ENCODE assay signal across 7 mouse cellular contexts in the genomic region with DNA sequence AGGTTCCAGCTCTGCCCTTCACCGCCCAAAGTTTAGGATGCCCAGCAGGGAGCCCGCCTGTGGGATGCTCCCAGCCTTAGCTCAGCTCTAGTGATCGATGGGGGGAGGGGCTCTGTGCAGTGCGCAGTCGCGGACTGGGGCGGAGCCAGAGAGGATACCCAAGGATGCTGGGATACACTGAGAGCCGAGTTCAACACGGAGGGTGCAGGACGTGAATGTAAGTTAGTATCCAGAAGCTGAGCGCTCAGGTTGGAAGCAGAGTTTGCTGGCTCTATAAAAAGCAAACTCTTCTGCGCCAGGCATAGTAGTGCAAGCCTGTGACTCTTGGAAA. TPM values are rescaled to one million over a fixed set of nuclear protein-coding genes. Genes with fewer than 3 reads are reported as not detected.
DNase-seq lines count a peak whose midpoint lies in the region; ATAC-seq and TF ChIP-seq lines count a peak whose summit lies in the region.

TSS of gene Tvp23a (minus strand) at position 99 of the 331 bp plus-strand sequence.

- no peaks in the 10 kb centered on the region for H3K27me3 ChIP-seq in embryonic facial prominence, embryonic 12.5 days
- no peaks in the 10 kb centered on the region for H3K27me3 ChIP-seq in heart, adult 2 months (ENCODE audit: control insufficient read depth, insufficient read depth, low read length)
- no peaks in the 10 kb centered on the region for H3K27me3 ChIP-seq in liver, adult 2 months (ENCODE audit: control insufficient read depth, insufficient read depth, low read length)
- H3K27me3 ChIP-seq in neural tube, embryonic 15.5 days (replicated peaks) = no peaks in the 10 kb centered on the region

- no peak for TF ChIP-seq EP300 in heart, adult 2 months (IDR thresholded peaks at IDR 0.05; ENCODE audit: insufficient read depth, low read depth, low read length)

- H3K4me1 ChIP-seq in embryonic facial prominence, embryonic 12.5 days = peaks cover 19% of the 10 kb centered on the region
- H3K4me1 ChIP-seq in heart, adult 2 months (ENCODE audit: control insufficient read depth, insufficient read depth, low read length) = peaks cover 2% of the 10 kb centered on the region; the same call in 1 of the 2 replicates
- peaks cover 15% of the 10 kb centered on the region for H3K4me1 ChIP-seq in liver, adult 2 months (ENCODE audit: control insufficient read depth, insufficient read depth, low read length)
- H3K4me1 ChIP-seq in neural tube, embryonic 15.5 days = peaks cover 53% of the 10 kb centered on the region

- peak; percentile 95 for ATAC-seq in embryonic facial prominence, embryonic 12.5 days (ENCODE audit: insufficient number of reproducible peaks, insufficient read depth, low FRiP score, low TSS enrichment)
- ATAC-seq in neural tube, embryonic 15.5 days (ENCODE audit: low FRiP score) = peak; percentile 99

- DNase-seq in brain, embryonic 14.5 days (ENCODE audit: low read depth) = peak; percentile 96
- DNase-seq in heart, adult 2 months = peak; percentile 56 to 69
- DNase-seq in kidney, postnatal 14 days = peak; percentile 41
- DNase-seq in liver, adult 2 months (ENCODE audit: extremely low read depth, low read depth, low spot score) = peak; percentile 7
- no peak for DNase-seq in thymus, postnatal 0 days (ENCODE audit: low spot score)

- WGBS in embryonic facial prominence, embryonic 12.5 days = under 1% methylated on average over 12 of the region's 12 CpGs
- 15% methylated on average over 12 of the region's 12 CpGs for WGBS in heart, adult 2 months
- 40% methylated on average over 12 of the region's 12 CpGs for WGBS in liver, adult 2 months
- 3% methylated on average over 12 of the region's 12 CpGs for whole genome bisulfite sequencing in neural tube, embryonic 15.5 days

- H3K79me2 ChIP-seq in heart, adult 2 months (replicated peaks; ENCODE audit: control insufficient read depth, insufficient read depth, low read length) = no peaks in the 10 kb centered on the region
- no peaks in the 10 kb centered on the region for H3K79me2 ChIP-seq in liver, adult 2 months (ENCODE audit: control insufficient read depth, insufficient read depth, low read length)

- TF ChIP-seq POLR2A in brain, embryonic 14.5 days (IDR thresholded peaks at IDR 0.05; ENCODE audit: borderline replicate concordance, extremely low read depth, insufficient read depth, insufficient read length, poor library complexity, severe bottlenecking) = peak; percentile 39; the same call in 1 of the 2 replicates
- peak; percentile 69 for TF ChIP-seq POLR2A in heart, adult 2 months (IDR thresholded peaks at IDR 0.05; ENCODE audit: insufficient read depth, low read depth, low read length)
- TF ChIP-seq POLR2A in liver, adult 2 months (IDR thresholded peaks at IDR 0.05; ENCODE audit: extremely low read depth, insufficient read depth, low read length) = no peak

- H3K9ac ChIP-seq in embryonic facial prominence, embryonic 12.5 days = peak within 1 kb of the TSS; percentile 58
- 0 out of 2 replicates have a peak within 1 kb of the TSS, but pooled peaks have one; percentile 10 for H3K9ac ChIP-seq in heart, adult 2 months (ENCODE audit: low read depth, low read length)
- H3K9ac ChIP-seq in liver, adult 2 months (ENCODE audit: low read depth, low read length) = no peak within 1 kb of the TSS
- peak within 1 kb of the TSS; percentile 68 for H3K9ac ChIP-seq in neural tube, embryonic 15.5 days (replicated peaks)

- H3K4me3 ChIP-seq in embryonic facial prominence, embryonic 12.5 days = peak within 1 kb of the TSS; percentile 57
- no peak within 1 kb of the TSS for H3K4me3 ChIP-seq in heart, adult 2 months
- H3K4me3 ChIP-seq in liver, adult 2 months (ENCODE audit: insufficient read depth, low read depth, low read length) = no peak within 1 kb of the TSS
- peak within 1 kb of the TSS; percentile 57 for H3K4me3 ChIP-seq in neural tube, embryonic 15.5 days (replicated peaks)

- peak within 1 kb of the TSS; percentile 72 for H3K4me2 ChIP-seq in embryonic facial prominence, embryonic 12.5 days (replicated peaks)
- peak within 1 kb of the TSS; percentile 73 for H3K4me2 ChIP-seq in neural tube, embryonic 15.5 days

- intact Hi-C loops in heart, adult 2 months (cut with DNase I) = no loop called here

- H3K27ac ChIP-seq in embryonic facial prominence, embryonic 12.5 days = peak within 1 kb of the TSS; percentile 77
- no peak within 1 kb of the TSS for H3K27ac ChIP-seq in heart, adult 2 months
- H3K27ac ChIP-seq in liver, adult 2 months (replicated peaks; ENCODE audit: insufficient read depth, low read depth, low read length) = no peak within 1 kb of the TSS
- H3K27ac ChIP-seq in neural tube, embryonic 15.5 days (replicated peaks) = peak within 1 kb of the TSS; percentile 83

- H3K9me3 ChIP-seq in embryonic facial prominence, embryonic 12.5 days = no peaks in the 10 kb centered on the region
- H3K9me3 ChIP-seq in neural tube, embryonic 15.5 days (replicated peaks) = no peaks in the 10 kb centered on the region

- TF ChIP-seq CTCF in brain, embryonic 14.5 days (IDR thresholded peaks at IDR 0.05; ENCODE audit: borderline replicate concordance, extremely low read depth, insufficient read depth, insufficient read length) = no peak
- no peak for TF ChIP-seq CTCF in heart, adult 2 months (IDR thresholded peaks at IDR 0.05)
- no peak for TF ChIP-seq CTCF in liver, adult 2 months (IDR thresholded peaks at IDR 0.05; ENCODE audit: low read depth, low read length)

- H3K36me3 ChIP-seq in embryonic facial prominence, embryonic 12.5 days = no peaks in the 10 kb centered on the region
- no peaks in the 10 kb centered on the region for H3K36me3 ChIP-seq in heart, adult 2 months (ENCODE audit: control insufficient read depth, insufficient read depth, low read length)
- no peaks in the 10 kb centered on the region for H3K36me3 ChIP-seq in liver, adult 2 months (ENCODE audit: control insufficient read depth, insufficient read depth, low read length)
- no peaks in the 10 kb centered on the region for H3K36me3 ChIP-seq in neural tube, embryonic 15.5 days

RNA-seq across cellular contexts. Expression of gene Tvp23a, which starts in this region (rescaled TPM):
- 49.6 and 55.0 TPM in 2 replicates for polyA plus RNA-seq in brain, embryonic 14.5 days (2012; rRNA removed)
- 29.3 and 30.4 TPM in 2 replicates for polyA plus RNA-seq in embryonic facial prominence, embryonic 12.5 days (2016; fragmentation: Nextera tagmentation; extraction: Ambion mirVana)
- under 1 TPM; 0.21 to 0.50 TPM for total RNA-seq in heart, adult 2 months (2021)
- 0.98 and 1.2 TPM in 2 replicates for polyA plus RNA-seq in heart, adult 2 months (2012; rRNA removed)
- total RNA-seq in liver, adult 2 months (2014; rRNA removed) = 0.37 and 0.40 TPM in 2 replicates
- 0.05 and 0.24 TPM in 2 replicates for polyA plus RNA-seq in liver, adult 2 months (2012; rRNA removed)
- polyA plus RNA-seq in neural tube, embryonic 15.5 days (2015; fragmentation: Nextera tagmentation; extraction: Ambion mirVana) = 47.0 and 48.9 TPM in 2 replicates
- 3.1 and 3.6 TPM in 2 replicates for polyA plus RNA-seq in thymus, postnatal 0 days (2015; fragmentation: Nextera tagmentation; extraction: Ambion mirVana)

Comparison
In these comparisons a context has a peak if more than half of its experiments do, and no peak if none do; other contexts are left out.
1. Peak in DNase-seq in liver, adult 2 months; RNA of the gene not detected or under 1 TPM.
2. H3K27ac ChIP-seq: peak in embryonic facial prominence, embryonic 12.5 days (single experiment) and neural tube, embryonic 15.5 days (single experiment); none in heart, adult 2 months (single experiment) and liver, adult 2 months (single experiment).
3. H3K4me3 ChIP-seq: peak in embryonic facial prominence, embryonic 12.5 days (single experiment) and neural tube, embryonic 15.5 days (single experiment); none in heart, adult 2 months (single experiment) and liver, adult 2 months (single experiment).